Mouse (Mus musculus) cerebral cortex, adult 2 months (tissue): ENCODE measurements around the gene BC030870.

ENCODE experiments used
- WGBS: fragments of 180-500 bp; shearing (Covaris S2); methylation state at CpG from one replicate; pipeline ENCODE4 v1.1.7; 2018; 5-methylcytosine and 5-hydroxymethylcytosine counted together

BC030870 gene

GRCm38 (mm10) chr8:65080731-65081130, 48.6 kb downstream of the BC030870 start:
- 67% methylated on average over 9 of the region's 9 CpGs for WGBS

GRCm38 (mm10) chr8:65074733-65075132, 54.6 kb downstream of the BC030870 start, which contains the start of gene Gm10663:
Gm10663 (plus strand) TSS chr8:65075033.
- 98% methylated on average over 2 of the region's 2 CpGs for WGBS

GRCm38 (mm10) chr8:65070996-65071395, 58.4 kb downstream of the BC030870 start:
- WGBS: 71% methylated on average over 4 of the region's 4 CpGs

GRCm38 (mm10) chr8:65068473-65068819, 60.9 kb downstream of the BC030870 start:
- 54% methylated on average over 4 of the region's 4 CpGs for WGBS

- WGBS: 56% methylated on average over 10 of the region's 10 CpGs
These were observed 61.5 kb downstream of the BC030870 start for GRCm38 (mm10) chr8:65067694-65068472.

GRCm38 (mm10) chr8:65067031-65067430, 62.3 kb downstream of the BC030870 start:
- WGBS: 96% methylated on average over 4 of the region's 4 CpGs

- 98% methylated on average over 3 of the region's 3 CpGs for WGBS
These were observed 63.7 kb downstream of the BC030870 start for GRCm38 (mm10) chr8:65065622-65066021.

- 72% methylated on average over 2 of the region's 2 CpGs for WGBS
These were observed 65.3 kb downstream of the BC030870 start for GRCm38 (mm10) chr8:65064071-65064470.

GRCm38 (mm10) chr8:65062195-65062594, 67.2 kb downstream of the BC030870 start:
- WGBS: 90% methylated on average over 4 of the region's 4 CpGs

GRCm38 (mm10) chr8:65056722-65057121, 72.6 kb downstream of the BC030870 start:
- 94% methylated on average over 4 of the region's 4 CpGs for WGBS

GRCm38 (mm10) chr8:65053968-65054367, 75.4 kb downstream of the BC030870 start:
- WGBS: 73% methylated on average over 5 of the region's 5 CpGs

- 98% methylated on average over 3 of the region's 3 CpGs for whole genome bisulfite sequencing
These were observed 75.8 kb downstream of the BC030870 start for GRCm38 (mm10) chr8:65053554-65053953.

- WGBS: 89% methylated on average over 4 of the region's 4 CpGs
These were observed 81.6 kb downstream of the BC030870 start for GRCm38 (mm10) chr8:65047801-65048200.

GRCm38 (mm10) chr8:65047193-65047592, 82.2 kb downstream of the BC030870 start:
- 95% methylated on average over 4 of the region's 4 CpGs for WGBS

- WGBS: 53% methylated on average over 5 of the region's 5 CpGs
These were observed 82.8 kb downstream of the BC030870 start for GRCm38 (mm10) chr8:65046565-65046964.

- WGBS: 1% methylated on average over 8 of the region's 8 CpGs
These were observed 92.2 kb downstream of the BC030870 start, which contains the start of gene Apela for GRCm38 (mm10) chr8:65037117-65037533. Apela (minus strand) TSS chr8:65037336.
